Mouse (Mus musculus) ES-E14 (cell line): ENCODE measurements around the gene Tns1. TPM values are rescaled to one million over a fixed set of nuclear protein-coding genes. Genes with fewer than 3 reads are reported as not detected.

Experiments
- DNase-seq: peaks from one replicate; pipeline ENCODE4 v3.0.0-alpha.2; 2013; ENCODE audit warnings: low read depth, low spot score
- H3K27ac ChIP-seq: 2 replicates; pipeline ENCODE4 v1.5.1; 2012; ENCODE audit warnings: low read depth, mild to moderate bottlenecking, low read length, moderate library complexity, mixed read lengths; ENCODE audit not compliant: poor library complexity, insufficient read depth, severe bottlenecking
- H3K36me3 ChIP-seq: 2 replicates; pipeline ENCODE4 v1.6.1; 2012; ENCODE audit warnings: mild to moderate bottlenecking, low read length, moderate library complexity, mixed read lengths; ENCODE audit not compliant: control insufficient read depth, poor library complexity, insufficient read depth, severe bottlenecking
- H3K4me1 ChIP-seq, 2 experiments: fragments of 150-350 bp in 1 of 2; sonication (generic) in 1 of 2; 2 replicates each; pipeline ENCODE4 v1.6.1; 2012; ENCODE audit warnings: low read length in 2 of 2, mild to moderate bottlenecking in 1 of 2, mixed read lengths in 1 of 2; ENCODE audit not compliant: control insufficient read depth in 2 of 2, insufficient read depth in 2 of 2, poor library complexity in 1 of 2
- H3K4me3 ChIP-seq, 2 experiments: fragments of 150-350 bp in 1 of 2; sonication (generic) in 1 of 2; 2 replicates each; pipeline ENCODE4 v1.5.1; 2012; ENCODE audit warnings: low read length in 2 of 2, low read depth in 1 of 2, mild to moderate bottlenecking in 1 of 2, mixed read lengths in 1 of 2; ENCODE audit not compliant: insufficient read depth in 1 of 2, poor library complexity in 1 of 2, severe bottlenecking in 1 of 2
- H3K9ac ChIP-seq: 2 replicates; pipeline ENCODE4 v1.6.1; 2012; ENCODE audit warnings: low read depth, mild to moderate bottlenecking, low read length, mixed read lengths; ENCODE audit not compliant: poor library complexity, insufficient read depth, severe bottlenecking
- H3K9me3 ChIP-seq: fragments of 150-350 bp; sonication (generic); 2 replicates; pipeline ENCODE4 v1.6.1; 2012; ENCODE audit warnings: low read depth, mild to moderate bottlenecking, low read length; ENCODE audit not compliant: control insufficient read depth, insufficient read depth
- CHD2 ChIP-seq: IDR thresholded peaks from 2 replicates; pipeline ENCODE4 v1.6.1; 2014; ENCODE audit warnings: mild to moderate bottlenecking, low read depth, low read length, inconsistent platforms
- HCFC1 ChIP-seq: IDR thresholded peaks from 2 replicates; pipeline ENCODE4 v1.6.1; 2012; ENCODE audit warnings: low read length, inconsistent platforms, borderline replicate concordance; ENCODE audit not compliant: insufficient read depth
- MAFK ChIP-seq: IDR thresholded peaks from 2 replicates; pipeline ENCODE4 v1.6.1; 2014; ENCODE audit warnings: mild to moderate bottlenecking, low read depth, low read length, inconsistent platforms; ENCODE audit not compliant: insufficient read depth
- ZC3H11A ChIP-seq: IDR thresholded peaks from 2 replicates; pipeline ENCODE4 v1.6.1; 2012; ENCODE audit warnings: low read depth, mild to moderate bottlenecking, inconsistent platforms, low read length, borderline replicate concordance
- ZNF384 ChIP-seq: IDR thresholded peaks from 2 replicates; pipeline ENCODE4 v1.6.1; 2012; ENCODE audit warnings: low read depth, low read length, inconsistent platforms
- in situ Hi-C, 2 experiments: fragments of 600-800 bp; cut with MboI; formaldehyde crosslinking; loops; one replicate each; pipeline ENCODE4 v1.15.1; 2025; ENCODE audit warnings: low sequenced_read_pairs in 2 of 2, inconsistent platforms in 1 of 2; ENCODE audit not compliant: unreplicated experiment in 2 of 2
- total RNA-seq: library from RNA; depleted of rRNA; stranded (reverse); fragments of 300-350 nt; gene quantifications from 2 replicates; pipeline ENCODE4 v1.2.3, GENCODE M21; 2012

Gene Tns1
- total RNA-seq, 1 experiment = 9.5 TPM

- Histone ChIP-seq H3K4me1 (0 out of 4 replicates have a peak, but pooled peaks cover 0 to 2% of the 10 kb centered on the region in 2 experiments), H3K27ac (no peak overlapping the region), H3K4me3 (no peak overlapping the region), H3K9me3 (no peaks in the 10 kb centered on the region), H3K9ac (no peak overlapping the region), H3K36me3 (no peaks in the 10 kb centered on the region)
- DNase-seq = no peak
- in situ Hi-C loops = no loop called here
- TF ChIP-seq CHD2 (no peak), ZC3H11A (no peak), HCFC1 (no peak), MAFK (no peak), ZNF384 (no peak)
Measured at GRCm38 (mm10) chr1:74058771-74059170, 65.5 kb downstream of the Tns1 start.

GRCm38 (mm10) chr1:74058309-74058708 lies 65.9 kb downstream of the Tns1 start:
- H3K4me1 ChIP-seq = 0 out of 4 replicates have a peak, but pooled peaks cover 0 to 2% of the 10 kb centered on the region in 2 experiments
- H3K4me3 ChIP-seq = no peak overlapping the region
- in situ Hi-C loops = no loop called here
- no peak for DNase-seq
- H3K36me3 ChIP-seq = no peaks in the 10 kb centered on the region
- H3K9me3 ChIP-seq = no peaks in the 10 kb centered on the region
- TF ChIP-seq HCFC1 (no peak), ZNF384 (no peak), ZC3H11A (no peak), MAFK (no peak), CHD2 (no peak)
- H3K9ac ChIP-seq = no peak overlapping the region
- no peak overlapping the region for H3K27ac ChIP-seq

- Histone ChIP-seq H3K9ac (no peak overlapping the region), H3K36me3 (no peaks in the 10 kb centered on the region), H3K4me1 (0 out of 4 replicates have a peak, but pooled peaks cover 0 to 2% of the 10 kb centered on the region in 2 experiments), H3K4me3 (no peak overlapping the region), H3K27ac (no peak overlapping the region), H3K9me3 (no peaks in the 10 kb centered on the region)
- TF ChIP-seq MAFK (no peak), HCFC1 (no peak), CHD2 (no peak), ZNF384 (no peak), ZC3H11A (no peak)
- no peak for DNase-seq
- in situ Hi-C loops = no loop called here
Measured at GRCm38 (mm10) chr1:74057501-74057900, 66.7 kb downstream of the Tns1 start.

GRCm38 (mm10) chr1:74055552-74055951 lies 68.7 kb downstream of the Tns1 start:
- TF ChIP-seq CHD2 = no peak
- TF ChIP-seq ZNF384 = no peak
- TF ChIP-seq HCFC1 = no peak
- TF ChIP-seq ZC3H11A = no peak
- no peak for TF ChIP-seq MAFK
- in situ Hi-C loops = no loop called here
- H3K27ac ChIP-seq = no peak overlapping the region

More at GRCm38 (mm10) chr1:74055552-74055951, 68.7 kb downstream of the Tns1 start:
- no peak for DNase-seq
- no peak overlapping the region for H3K4me3 ChIP-seq
- H3K4me1 ChIP-seq = 0 out of 4 replicates have a peak, but pooled peaks cover 0 to 2% of the 10 kb centered on the region in 2 experiments
- H3K9me3 ChIP-seq = no peaks in the 10 kb centered on the region
- H3K36me3 ChIP-seq = no peaks in the 10 kb centered on the region
- H3K9ac ChIP-seq = no peak overlapping the region
